Mouse (Mus musculus) testis, adult 2 months (tissue): ENCODE data around the gene Acer1. TPM values are rescaled to one million over a fixed set of nuclear protein-coding genes. Genes with fewer than 3 reads are reported as not detected.
"Not testable (repeated sequence)": the region's sequence is repeated elsewhere in the genome, so short reads cannot be mapped to it uniquely, and the experiment has no call there.

Source experiments
- H3K27ac ChIP-seq: fragments of 200-500 bp; 2 replicates; pipeline ENCODE4 v1.5.1; 2012; ENCODE audit warnings: low read depth, low read length; ENCODE audit not compliant: control insufficient read depth, insufficient read depth
- H3K27me3 ChIP-seq: fragments of 200-500 bp; 2 replicates; pipeline ENCODE4 v1.6.1; 2012; ENCODE audit warnings: mild to moderate bottlenecking, low read length, moderate library complexity; ENCODE audit not compliant: control insufficient read depth, insufficient read depth
- H3K36me3 ChIP-seq: fragments of 200-500 bp; 2 replicates; pipeline ENCODE4 v1.6.1; 2012; ENCODE audit warnings: mild to moderate bottlenecking, low read length; ENCODE audit not compliant: control insufficient read depth, insufficient read depth
- H3K4me1 ChIP-seq: fragments of 200-500 bp; 2 replicates; pipeline ENCODE4 v1.6.1; 2012; ENCODE audit warnings: low read length; ENCODE audit not compliant: control insufficient read depth, insufficient read depth
- H3K4me3 ChIP-seq: fragments of 200-500 bp; 2 replicates; pipeline ENCODE4 v1.5.1; 2012; ENCODE audit warnings: low read depth, mild to moderate bottlenecking, low read length, moderate library complexity, mixed read lengths; ENCODE audit not compliant: control insufficient read depth
- CTCF ChIP-seq: fragments of 200-500 bp; IDR thresholded peaks from 2 replicates; pipeline ENCODE4 v1.5.1; 2012; ENCODE audit warnings: low read depth, mild to moderate bottlenecking, inconsistent platforms, low read length, moderate library complexity; ENCODE audit not compliant: control insufficient read depth, insufficient read depth, insufficient replicate concordance
- POLR2A ChIP-seq: fragments of 200-500 bp; IDR thresholded peaks from 2 replicates; pipeline ENCODE4 v1.6.1; 2012; ENCODE audit warnings: low read depth, mild to moderate bottlenecking, inconsistent platforms, low read length, moderate library complexity; ENCODE audit not compliant: control insufficient read depth
- polyA plus RNA-seq: library from polyadenylated mRNA; depleted of rRNA; stranded (reverse); fragments of >200 nt; gene quantifications from 2 replicates; pipeline ENCODE4 v1.2.3, GENCODE M21; 2012; rRNA removed

Acer1 gene
- polyA plus RNA-seq, 1 experiment: not detected

GRCm38 (mm10) chr17:56919725-56920124 is 62.2 kb downstream of the Acer1 start:
- H3K4me3 ChIP-seq: no peak overlapping the region
- no peak overlapping the region for H3K27ac ChIP-seq
- H3K36me3 ChIP-seq: peaks cover 4% of the 10 kb centered on the region; the same call in 1 of the 2 replicates
- no peaks in the 10 kb centered on the region for H3K4me1 ChIP-seq
- no peaks in the 10 kb centered on the region for H3K27me3 ChIP-seq
- TF ChIP-seq POLR2A: no peak
- no peak for TF ChIP-seq CTCF

GRCm38 (mm10) chr17:56917166-56917565 is 64.8 kb downstream of the Acer1 start:
- TF ChIP-seq CTCF (no peak), POLR2A (no peak)

DNA sequence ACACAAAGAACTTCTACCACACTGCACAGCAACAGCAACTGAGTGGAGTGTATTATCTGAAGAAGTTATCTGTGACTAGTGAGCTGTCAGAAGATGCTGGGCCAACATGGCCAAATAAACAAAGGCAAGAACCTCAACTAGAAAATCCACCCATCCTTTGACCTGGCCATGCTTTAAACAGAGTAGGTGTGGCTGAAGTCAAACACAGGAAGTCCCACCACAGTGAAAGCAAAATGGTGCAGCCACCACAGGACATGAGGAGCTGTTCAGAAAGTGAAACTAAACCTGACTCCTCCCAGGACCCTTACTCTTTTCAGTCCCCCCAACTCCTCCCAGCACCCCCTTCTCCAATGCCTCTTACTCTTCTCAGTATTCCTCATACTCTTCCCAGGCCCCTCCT is 68.5 kb downstream of the Acer1 start:
- Histone ChIP-seq H3K36me3 (peaks cover 4% of the 10 kb centered on the region; the same call in 1 of the 2 replicates), H3K4me3 (no peak overlapping the region), H3K4me1 (no peaks in the 10 kb centered on the region), H3K27ac (no peak overlapping the region), H3K27me3 (no peaks in the 10 kb centered on the region)
- TF ChIP-seq CTCF: no peak
- no peak for TF ChIP-seq POLR2A

More at GRCm38 (mm10) chr17:56917166-56917565, 64.8 kb downstream of the Acer1 start:
- Histone ChIP-seq H3K27me3 (no peaks in the 10 kb centered on the region), H3K27ac (no peak overlapping the region), H3K36me3 (peaks cover 4% of the 10 kb centered on the region; the same call in 1 of the 2 replicates), H3K4me1 (no peaks in the 10 kb centered on the region), H3K4me3 (no peak overlapping the region)

DNA sequence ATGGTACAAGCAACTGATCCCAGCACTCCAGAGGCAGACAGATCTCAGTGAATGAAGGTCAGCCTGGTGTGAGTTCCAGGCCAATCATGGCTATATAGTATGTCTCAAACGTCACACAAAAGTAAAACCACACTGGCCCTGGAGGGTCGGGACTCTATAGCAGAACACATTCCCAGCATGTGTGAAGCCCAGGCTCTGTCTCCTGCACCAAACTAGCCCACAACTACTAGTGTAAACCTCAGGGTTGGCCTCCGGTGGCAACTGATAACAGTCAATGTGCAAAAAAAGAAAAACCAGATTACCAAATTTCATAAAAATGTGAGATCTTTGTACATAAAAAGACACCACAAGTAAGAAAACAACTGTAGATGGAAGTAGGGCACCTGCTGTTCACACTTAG is 68.9 kb downstream of the Acer1 start:
- TF ChIP-seq POLR2A (no peak), CTCF (no peak)
- Histone ChIP-seq H3K4me1 (no peaks in the 10 kb centered on the region), H3K4me3 (no peak overlapping the region), H3K36me3 (peaks cover 3% of the 10 kb centered on the region; the same call in 1 of the 2 replicates), H3K27me3 (no peaks in the 10 kb centered on the region), H3K27ac (no peak overlapping the region)

DNA sequence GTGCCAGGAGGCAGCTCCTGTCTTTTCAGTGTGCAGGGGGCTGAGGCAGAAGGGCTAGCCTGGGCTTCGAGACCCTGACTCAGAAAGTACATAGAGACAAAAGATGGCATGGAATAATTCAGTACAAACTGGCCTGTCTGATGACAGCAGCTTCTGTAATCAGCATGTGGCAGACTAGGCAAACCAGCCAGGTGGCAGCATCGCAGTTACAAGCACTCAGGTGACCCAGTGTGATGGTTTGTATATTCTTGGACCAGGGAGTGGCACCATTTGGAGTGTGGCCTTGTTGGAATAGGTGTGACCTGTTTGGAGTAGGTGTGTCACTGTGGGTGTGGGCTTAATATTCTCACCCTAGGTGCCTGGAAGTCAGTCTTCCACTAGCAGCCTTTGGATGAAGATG is 72.2 kb downstream of the Acer1 start:
- not testable (repeated sequence) for H3K4me3 ChIP-seq, H3K27ac ChIP-seq, H3K27me3 ChIP-seq, H3K36me3 ChIP-seq, H3K4me1 ChIP-seq

DNA sequence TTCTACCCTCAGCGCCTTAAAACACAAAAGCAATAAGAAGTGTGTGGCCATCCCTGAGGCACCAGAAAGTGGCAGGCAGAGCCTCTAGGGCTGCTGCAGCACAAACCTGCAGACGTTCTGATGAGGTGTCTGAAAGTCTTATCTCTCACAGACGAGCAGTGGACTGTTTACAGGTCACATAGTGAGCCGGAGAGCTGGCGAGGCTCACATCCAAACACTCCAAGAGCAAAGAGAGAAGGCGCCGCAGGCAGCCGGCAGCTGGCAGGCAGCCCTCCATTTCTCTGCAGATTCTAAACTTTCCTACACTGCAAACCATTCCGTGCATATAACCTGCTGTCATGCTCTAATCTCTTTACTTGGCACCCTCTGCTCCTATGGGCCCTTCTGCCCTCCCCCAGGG is 74.0 kb downstream of the Acer1 start:
- no peak for TF ChIP-seq CTCF
- no peak for TF ChIP-seq POLR2A
- Histone ChIP-seq H3K27ac (no peak overlapping the region), H3K27me3 (no peaks in the 10 kb centered on the region), H3K36me3 (no peaks in the 10 kb centered on the region; the same call in 1 of the 2 replicates), H3K4me1 (no peaks in the 10 kb centered on the region), H3K4me3 (no peak overlapping the region)

- H3K4me1 ChIP-seq: no peaks in the 10 kb centered on the region
- H3K27me3 ChIP-seq: no peaks in the 10 kb centered on the region
- TF ChIP-seq CTCF (no peak), POLR2A (no peak)
- H3K27ac ChIP-seq: no peak overlapping the region
- no peaks in the 10 kb centered on the region; the same call in 1 of the 2 replicates for H3K36me3 ChIP-seq
- H3K4me3 ChIP-seq: no peak overlapping the region
These were observed 74.8 kb downstream of the Acer1 start for GRCm38 (mm10) chr17:56907096-56907495.

DNA sequence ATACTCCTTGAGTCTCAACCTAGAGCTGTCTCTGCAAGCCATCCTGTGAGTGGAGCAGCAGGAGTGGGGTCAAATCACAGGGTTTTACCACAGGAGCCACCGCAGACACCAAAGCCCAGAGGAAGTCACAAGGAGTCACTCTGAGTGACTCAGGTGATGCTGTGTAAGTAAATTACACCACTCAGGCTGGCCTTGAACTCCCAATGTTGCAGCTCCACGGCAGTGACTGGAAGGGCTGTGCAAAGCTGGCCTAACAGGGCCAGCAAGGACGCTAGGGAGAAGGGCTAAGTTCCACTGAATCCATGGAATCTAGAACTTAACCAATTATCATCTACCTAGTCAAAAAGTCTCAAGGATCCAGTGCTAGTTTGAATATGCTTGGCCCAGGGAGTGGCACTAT is 75.8 kb downstream of the Acer1 start:
- Histone ChIP-seq H3K27me3 (no peaks in the 10 kb centered on the region), H3K27ac (no peak overlapping the region), H3K36me3 (no peaks in the 10 kb centered on the region; the same call in 1 of the 2 replicates), H3K4me1 (no peaks in the 10 kb centered on the region), H3K4me3 (no peak overlapping the region)
- TF ChIP-seq POLR2A (no peak), CTCF (no peak)

Other genes starting within 250 kb of the Acer1 start
- 7.8 and 9.2 TPM in 2 replicates for gene Nrtn, start 224.6 kb downstream of the Acer1 start, polyA plus RNA-seq
- 29.7 and 31.3 TPM in 2 replicates for gene Dus3l, start 217.4 kb downstream of the Acer1 start, polyA plus RNA-seq
- 158 and 194 TPM in 2 replicates for gene Prr22, start 211.9 kb downstream of the Acer1 start, polyA plus RNA-seq
- 312 and 332 TPM in 2 replicates for gene Rfx2, start 151.1 kb downstream of the Acer1 start, polyA plus RNA-seq
- 166 TPM in 2 replicates for gene Acsbg2, start 107.7 kb downstream of the Acer1 start, polyA plus RNA-seq
- 157 and 164 TPM in 2 replicates for gene 1700061G19Rik, start 106.6 kb downstream of the Acer1 start, polyA plus RNA-seq
- gene Mllt1, start 46.7 kb downstream of the Acer1 start, polyA plus RNA-seq: 60.6 and 73.5 TPM in 2 replicates
- 31.1 and 33.7 TPM in 2 replicates for gene Clpp, start 8.2 kb upstream of the Acer1 start, polyA plus RNA-seq
- gene Alkbh7, start 15.2 kb upstream of the Acer1 start, polyA plus RNA-seq: 30.2 and 35.7 TPM in 2 replicates
- gene Pspn, start 17.9 kb upstream of the Acer1 start, polyA plus RNA-seq: not detected in 2 replicates
- gene Gtf2f1, start 29.2 kb upstream of the Acer1 start, polyA plus RNA-seq: 175 and 195 TPM in 2 replicates
- 19.7 and 21.3 TPM in 2 replicates for gene Gm17949, start 29.3 kb upstream of the Acer1 start, polyA plus RNA-seq
- 45.2 and 45.9 TPM in 2 replicates for gene Khsrp, start 49.4 kb upstream of the Acer1 start, polyA plus RNA-seq
- 45.5 and 48.0 TPM in 2 replicates for gene Slc25a41, start 59.5 kb upstream of the Acer1 start, polyA plus RNA-seq
- gene Crb3, start 77.0 kb upstream of the Acer1 start, polyA plus RNA-seq: 2.4 and 4.3 TPM in 2 replicates
- gene Slc25a23, start 77.7 kb upstream of the Acer1 start, polyA plus RNA-seq: 8.8 and 8.9 TPM in 2 replicates
- gene Dennd1c, start 96.4 kb upstream of the Acer1 start, polyA plus RNA-seq: 0.35 and 0.41 TPM in 2 replicates
- gene Tubb4a, start 105.7 kb upstream of the Acer1 start, polyA plus RNA-seq: 0.06 and 0.08 TPM in 2 replicates
- 0.10 TPM in 1 of 2 replicates, not detected in the other for gene Tnfsf9, start 123.2 kb upstream of the Acer1 start, polyA plus RNA-seq
- not detected in 2 replicates for gene Cd70, start 167.7 kb upstream of the Acer1 start, polyA plus RNA-seq
- not detected in 2 replicates for gene Tnfsf14, start 212.1 kb upstream of the Acer1 start, polyA plus RNA-seq
- 6.3 and 12.4 TPM in 2 replicates for gene C3, start 246.0 kb upstream of the Acer1 start, polyA plus RNA-seq